Comparison of ENCODE assay signal across 11 mouse cellular contexts in the genomic region with DNA sequence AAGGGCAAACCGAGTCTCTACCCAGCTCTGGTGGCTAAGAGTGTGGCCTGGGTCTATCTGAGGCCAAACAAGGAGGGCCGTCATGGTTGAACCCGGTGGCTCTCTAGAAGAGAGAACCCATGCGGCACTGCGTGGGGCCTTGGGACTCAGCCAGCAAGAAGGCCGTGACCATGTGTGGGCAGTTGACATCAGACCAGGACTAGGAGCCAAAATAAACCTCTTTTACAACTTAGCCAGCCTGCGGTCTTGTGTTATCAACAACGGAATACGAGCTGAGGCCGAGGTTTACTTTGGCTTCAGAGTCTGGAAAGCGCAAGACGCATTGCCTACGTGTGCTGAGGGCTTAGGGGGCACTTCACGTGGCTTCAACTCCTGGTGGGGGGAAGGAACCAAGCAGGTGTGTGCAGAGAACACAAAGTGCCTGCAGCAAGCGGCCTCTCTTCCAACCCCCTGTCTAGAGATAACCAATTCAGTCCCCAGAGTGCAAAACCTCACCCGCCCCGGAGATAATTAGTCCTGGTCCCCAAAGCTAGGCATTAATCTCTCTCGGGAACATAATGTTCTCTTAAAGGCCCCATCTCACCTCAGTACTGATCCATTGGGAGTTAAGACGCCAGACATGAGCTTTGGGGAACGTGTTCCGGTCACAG. TPM values are rescaled to one million over a fixed set of nuclear protein-coding genes. Genes with fewer than 3 reads are reported as not detected.
A peak's percentile ranks its signal among the peaks of the same experiment; 100 is the strongest.
DNase-seq lines count a peak whose midpoint lies in the region; ATAC-seq lines count a peak whose summit lies in the region.
"Had no signal": no experiment of that assay in that cellular context is flagged by ENCODE, and none has a peak within 500 bp of the region (broad histone marks: within the 10 kb centered on the region; RNA-seq: fewer than 3 reads in every experiment).

No protein-coding gene starts in this region.

- DNase-seq in 3134 (ENCODE audit: extremely low read depth, insufficient read length, low spot score) (peak; percentile 36), NIH3T3 (ENCODE audit: low read depth) (peak; percentile 41), MN1 (ENCODE audit: low spot score) (no peak)
- peak; percentile 43 for DNase-seq in heart, postnatal 25 days (ENCODE audit: low spot score)
- DNase-seq in cerebellum, adult 9-10 months: no peak
- no peak for DNase-seq in forebrain, embryonic 10.5 days (ENCODE audit: extremely low spot score, low spot score)
- DNase-seq: embryo, embryonic 11 days; right cerebral cortex, adult 18-20 months; thymus, postnatal 25 days had no signal

- no peak overlapping the region; the same call in 1 of the 2 replicates for H3K4me2 ChIP-seq in lung, embryonic 15.5 days
- H3K4me2 ChIP-seq: hindbrain, embryonic 12.5 days had no signal

- intact Hi-C loops in heart, postnatal 25 days (cut with DNase I): loop anchor here (2.0 kb wide), 1 partner anchor 18 kb away; no protein-coding TSS in a partner anchor

- H3K9me3 ChIP-seq in lung, embryonic 15.5 days: no peaks in the 10 kb centered on the region
- no peaks in the 10 kb centered on the region for H3K9me3 ChIP-seq in forebrain, embryonic 10.5 days
- H3K9me3 ChIP-seq: hindbrain, embryonic 12.5 days had no signal

- H3K27ac ChIP-seq in lung, embryonic 15.5 days: peak overlapping the region; percentile 36; the same call in 1 of the 2 replicates
- H3K27ac ChIP-seq in forebrain, embryonic 10.5 days: no peak overlapping the region
- H3K27ac ChIP-seq: hindbrain, embryonic 12.5 days had no signal

- no peak; the same call in 1 of the 2 replicates for ATAC-seq in lung, embryonic 15.5 days (ENCODE audit: borderline replicate concordance, extremely low read depth, low FRiP score, low TSS enrichment)

- H3K27me3 ChIP-seq in lung, embryonic 15.5 days: no peaks in the 10 kb centered on the region
- no peaks in the 10 kb centered on the region for H3K27me3 ChIP-seq in forebrain, embryonic 10.5 days (ENCODE audit: poor library complexity, severe bottlenecking)
- H3K27me3 ChIP-seq: hindbrain, embryonic 12.5 days had no signal

- H3K9ac ChIP-seq in lung, embryonic 15.5 days: no peak overlapping the region
- H3K9ac ChIP-seq: hindbrain, embryonic 12.5 days had no signal

- no peaks in the 10 kb centered on the region for H3K36me3 ChIP-seq in lung, embryonic 15.5 days
- H3K36me3 ChIP-seq in forebrain, embryonic 10.5 days (replicated peaks): no peaks in the 10 kb centered on the region
- H3K36me3 ChIP-seq: hindbrain, embryonic 12.5 days had no signal

- H3K4me1 ChIP-seq in lung, embryonic 15.5 days: peaks cover 50% of the 10 kb centered on the region
- peaks cover 9% of the 10 kb centered on the region for H3K4me1 ChIP-seq in forebrain, embryonic 10.5 days
- H3K4me1 ChIP-seq: hindbrain, embryonic 12.5 days had no signal

- WGBS in lung, embryonic 15.5 days: 48% methylated on average over 21 of the region's 21 CpGs
- WGBS in forebrain, embryonic 10.5 days: 89% methylated on average over 21 of the region's 21 CpGs

- no peak overlapping the region for H3K4me3 ChIP-seq in lung, embryonic 15.5 days
- no peak overlapping the region for H3K4me3 ChIP-seq in forebrain, embryonic 10.5 days
- H3K4me3 ChIP-seq: hindbrain, embryonic 12.5 days had no signal

RNA-seq across cellular contexts. Expression of a gene that starts 45.9 kb away (rescaled TPM):
- under 1 TPM; 0.59 to 0.88 TPM for total RNA-seq in heart, postnatal 25 days (2021)
- 0.93 and 1.3 TPM in 2 replicates for polyA plus RNA-seq in lung, embryonic 15.5 days (2015; fragmentation: Nextera tagmentation; extraction: Ambion mirVana)
- 0.25 and 0.42 TPM in 2 replicates for polyA plus RNA-seq in forebrain, embryonic 10.5 days (2016; fragmentation: Nextera tagmentation; extraction: Ambion mirVana)

Comparison
In these comparisons a context has a peak if more than half of its experiments do, and no peak if none do; other contexts are left out.
1. DNase-seq: peak in 3134 (single experiment), NIH3T3 (single experiment) and heart, postnatal 25 days (single experiment); none in MN1 (single experiment), cerebellum, adult 9-10 months (single experiment) and forebrain, embryonic 10.5 days (single experiment).